Mouse (Mus musculus) CH12.LX (cell line): ENCODE results near the gene Sept9. TPM values are rescaled to one million over a fixed set of nuclear protein-coding genes. Genes with fewer than 3 reads are reported as not detected.

ENCODE experiments used
- DNase-seq: peaks from one replicate; pipeline ENCODE4 v3.0.0-alpha.2; 2013; ENCODE audit errors: extremely low read depth
- H3K27ac ChIP-seq: 2 replicates; pipeline ENCODE4 v1.5.1; 2012; ENCODE audit warnings: low read depth, mild to moderate bottlenecking, control low read depth, moderate library complexity; ENCODE audit not compliant: insufficient read depth
- H3K27me3 ChIP-seq: replicated peaks from 2 replicates; pipeline ENCODE3; 2012; ENCODE audit warnings: inconsistent platforms
- H3K36me3 ChIP-seq, 2 experiments: replicated peaks in 1 of 2; 2 replicates each; pipeline versions ENCODE3 to v1.6.1; 2012; ENCODE audit warnings: inconsistent platforms in 1 of 2, low read length in 1 of 2, mild to moderate bottlenecking in 1 of 2, mixed read lengths in 1 of 2, moderate library complexity in 1 of 2; ENCODE audit not compliant: control insufficient read depth in 1 of 2, insufficient read depth in 1 of 2
- H3K4me1 ChIP-seq, 2 experiments: 2 replicates each; pipeline ENCODE4 v1.6.1; 2012; ENCODE audit warnings: inconsistent platforms in 1 of 2, moderate library complexity in 1 of 2; ENCODE audit not compliant: insufficient read depth in 2 of 2, control insufficient read depth in 1 of 2
- H3K4me2 ChIP-seq: 2 replicates; pipeline ENCODE4 v1.6.1; 2012; ENCODE audit warnings: low read depth, mild to moderate bottlenecking, control low read depth; ENCODE audit not compliant: poor library complexity, insufficient read depth, severe bottlenecking
- H3K4me3 ChIP-seq, 3 experiments: fragments of 150-350 bp in 1 of 3; sonication (generic) in 1 of 3; replicated peaks in 1 of 3; 2 replicates each; pipeline versions ENCODE3 to v1.5.1; 2011 to 2012; ENCODE audit warnings: low read depth in 2 of 3, low read length in 2 of 3, mild to moderate bottlenecking in 2 of 3, moderate library complexity in 2 of 3, control low read depth in 1 of 3, improper control_type of control experiment in 1 of 3, inconsistent platforms in 1 of 3, mixed read lengths in 1 of 3; ENCODE audit not compliant: poor library complexity in 1 of 3
- H3K79me2 ChIP-seq: replicated peaks from 2 replicates; pipeline ENCODE4 v1.6.1; 2012; ENCODE audit warnings: mild to moderate bottlenecking, moderate library complexity; ENCODE audit not compliant: control insufficient read depth, poor library complexity, insufficient read depth, severe bottlenecking; ENCODE audit errors: extremely low read depth
- H3K9ac ChIP-seq: 2 replicates; pipeline ENCODE4 v1.6.1; 2012; ENCODE audit warnings: low read depth, mild to moderate bottlenecking, control low read depth, moderate library complexity; ENCODE audit not compliant: insufficient read depth
- H3K9me3 ChIP-seq: replicated peaks from 2 replicates; pipeline ENCODE3; 2012; ENCODE audit warnings: low read length, inconsistent platforms, mixed read lengths
- CHD1 ChIP-seq: IDR thresholded peaks from 2 replicates; pipeline ENCODE4 v1.6.1; 2012; ENCODE audit warnings: low read depth, low read length, improper control_type of control experiment, inconsistent platforms
- CHD2 ChIP-seq: IDR thresholded peaks from 2 replicates; pipeline ENCODE4 v1.6.1; 2011; ENCODE audit warnings: low read length, improper control_type of control experiment
- CTCF ChIP-seq, 2 experiments: IDR thresholded peaks in 1 of 2; conservative IDR thresholded peaks in 1 of 2; 2 replicates each; pipeline ENCODE4 v1.5.1; 2011 to 2012; ENCODE audit warnings: low read depth in 2 of 2, low read length in 2 of 2, improper control_type of control experiment in 1 of 2, inconsistent platforms in 1 of 2, mild to moderate bottlenecking in 1 of 2, moderate library complexity in 1 of 2
- E2F4 ChIP-seq: IDR thresholded peaks from 2 replicates; pipeline ENCODE4 v1.6.1; 2011; ENCODE audit warnings: low read depth, low read length, improper control_type of control experiment; ENCODE audit not compliant: insufficient replicate concordance
- ELF1 ChIP-seq: IDR thresholded peaks from 2 replicates; pipeline ENCODE4 v1.6.1; 2014; ENCODE audit warnings: low read depth, mild to moderate bottlenecking, inconsistent platforms, low read length, improper control_type of control experiment
- EP300 ChIP-seq: IDR thresholded peaks from 2 replicates; pipeline ENCODE4 v1.6.1; 2011; ENCODE audit warnings: low read length, improper control_type of control experiment
- ETS1 ChIP-seq: conservative IDR thresholded peaks from 2 replicates; pipeline ENCODE4 v1.6.1; 2012; ENCODE audit warnings: low read depth, mild to moderate bottlenecking, inconsistent platforms, low read length, improper control_type of control experiment, moderate library complexity
- HCFC1 ChIP-seq: IDR thresholded peaks from 2 replicates; pipeline ENCODE4 v1.6.1; 2012; ENCODE audit warnings: low read depth, mild to moderate bottlenecking, inconsistent platforms, low read length, improper control_type of control experiment
- IRF4 ChIP-seq: IDR thresholded peaks from 2 replicates; pipeline ENCODE4 v1.6.1; 2014; ENCODE audit warnings: low read depth, mild to moderate bottlenecking, inconsistent platforms, low read length, improper control_type of control experiment
- JUND ChIP-seq: conservative IDR thresholded peaks from 2 replicates; pipeline ENCODE4 v1.6.1; 2011; ENCODE audit warnings: low read depth, low read length, improper control_type of control experiment
- KAT2A ChIP-seq: IDR thresholded peaks from 2 replicates; pipeline ENCODE4 v1.6.1; 2012; ENCODE audit warnings: low read length, improper control_type of control experiment, inconsistent platforms; ENCODE audit not compliant: insufficient replicate concordance
- MAFK ChIP-seq: IDR thresholded peaks from 2 replicates; pipeline ENCODE4 v1.6.1; 2011; ENCODE audit warnings: low read length, improper control_type of control experiment; ENCODE audit not compliant: insufficient replicate concordance
- MAX ChIP-seq: IDR thresholded peaks from 2 replicates; pipeline ENCODE4 v1.6.1; 2011; ENCODE audit warnings: low read length, improper control_type of control experiment
- MAZ ChIP-seq: IDR thresholded peaks from 2 replicates; pipeline ENCODE4 v1.6.1; 2012; ENCODE audit warnings: low read depth, mild to moderate bottlenecking, inconsistent platforms, low read length, improper control_type of control experiment, moderate library complexity
- MYC ChIP-seq: IDR thresholded peaks from 2 replicates; pipeline ENCODE4 v1.6.1; 2011; ENCODE audit warnings: low read depth, mild to moderate bottlenecking, improper control_type of control experiment, low read length
- NELFE ChIP-seq: IDR thresholded peaks from 2 replicates; pipeline ENCODE4 v1.6.1; 2011; ENCODE audit warnings: low read depth, low read length, improper control_type of control experiment
- PAX5 ChIP-seq: IDR thresholded peaks from 2 replicates; pipeline ENCODE4 v1.6.1; 2012; ENCODE audit warnings: low read length, inconsistent platforms, mixed read lengths
- POLR2A ChIP-seq: IDR thresholded peaks from 2 replicates; pipeline ENCODE4 v1.6.1; 2011; ENCODE audit warnings: low read depth, mild to moderate bottlenecking, improper control_type of control experiment, low read length
- RAD21 ChIP-seq: IDR thresholded peaks from 2 replicates; pipeline ENCODE4 v1.6.1; 2011; ENCODE audit warnings: low read depth, mild to moderate bottlenecking, low read length, improper control_type of control experiment, moderate library complexity
- RCOR1 ChIP-seq: conservative IDR thresholded peaks from 2 replicates; pipeline ENCODE4 v1.6.1; 2012; ENCODE audit warnings: low read depth, mild to moderate bottlenecking, inconsistent platforms, low read length, improper control_type of control experiment
- SIN3A ChIP-seq: IDR thresholded peaks from 2 replicates; pipeline ENCODE4 v1.6.1; 2012; ENCODE audit warnings: low read length, improper control_type of control experiment, inconsistent platforms
- SMC3 ChIP-seq: IDR thresholded peaks from 2 replicates; pipeline ENCODE4 v1.6.1; 2011; ENCODE audit warnings: low read depth, low read length, improper control_type of control experiment
- TBP ChIP-seq: conservative IDR thresholded peaks from 2 replicates; pipeline ENCODE4 v1.6.1; 2011; ENCODE audit warnings: low read depth, low read length, improper control_type of control experiment
- USF1 ChIP-seq: IDR thresholded peaks from 2 replicates; pipeline ENCODE4 v1.6.1; 2014; ENCODE audit warnings: low read depth, mild to moderate bottlenecking, inconsistent platforms, low read length, improper control_type of control experiment
- ZC3H11A ChIP-seq: IDR thresholded peaks from 2 replicates; pipeline ENCODE4 v1.6.1; 2012; ENCODE audit warnings: low read depth, mild to moderate bottlenecking, inconsistent platforms, low read length, improper control_type of control experiment
- ZKSCAN1 ChIP-seq: IDR thresholded peaks from 2 replicates; pipeline ENCODE4 v1.6.1; 2012; ENCODE audit warnings: low read depth, inconsistent platforms, low read length, improper control_type of control experiment, borderline replicate concordance
- ZMIZ1 ChIP-seq: IDR thresholded peaks from 2 replicates; pipeline ENCODE4 v1.6.1; 2012; ENCODE audit warnings: low read depth, mild to moderate bottlenecking, inconsistent platforms, low read length, improper control_type of control experiment
- ZNF384 ChIP-seq: IDR thresholded peaks from 2 replicates; pipeline ENCODE4 v1.6.1; 2012; ENCODE audit warnings: low read depth, low read length, improper control_type of control experiment, inconsistent platforms
- dilution Hi-C: fragments of 300-500 bp; cut with MboI; formaldehyde crosslinking; loops from 2 replicates; pipeline ENCODE4 v1.14.3; 2020; ENCODE audit warnings: low sequenced_read_pairs; ENCODE audit not compliant: extremely low pct_unique_long_range_greater_than_20kb, extremely low pct_ligation_motif_present
- in situ Hi-C: fragments of 300-500 bp; cut with MboI; formaldehyde crosslinking; loops from 3 replicates; pipeline ENCODE4 v1.14.3; 2019; ENCODE audit warnings: low sequenced_read_pairs, low pct_ligation_motif_present, low pct_unique_long_range_greater_than_20kb, mixed read lengths
- polyA plus RNA-seq: library from polyadenylated mRNA; unstranded; fragments of >175 nt; gene quantifications from 2 replicates; pipeline ENCODE4 v1.2.1, GENCODE M21; 2012; ENCODE audit warnings: low read depth; ENCODE audit not compliant: insufficient read length
- total RNA-seq, 2 experiments: library from RNA; depleted of rRNA; stranded (reverse); fragments of 300-350 nt in 1 of 2; fragments of >200 nt in 1 of 2; gene quantifications; 2 replicates each; pipeline ENCODE4 v1.2.3; 2012 to 2014

Sept9 gene
- total and polyA plus RNA-seq, 3 experiments, result 47.6 to 128 (median 110) TPM

GRCm38 (mm10) chr11:117309918-117310287 is 110.4 kb downstream of the Sept9 start (continued):
- TF ChIP-seq ETS1 (peak; percentile 49; the same call in 1 of the 2 replicates), IRF4 (peak; percentile 81), HCFC1 (no peak; the same call in 1 of the 2 replicates), SIN3A (peak; percentile 34), CTCF (conservative IDR thresholded peaks at IDR 0.05 in 1 of 2, IDR thresholded peaks at IDR 0.05 in 1 of 2; ENCODE audit: low read depth in 2 of 2, low read length in 2 of 2) (peak in 1 of 2 experiments; percentile 1; a peak in 1 of 4 replicates)

GRCm38 (mm10) chr11:117310341-117311107 is 111.1 kb downstream of the Sept9 start:
- no peaks in the 10 kb centered on the region for H3K9me3 ChIP-seq
- no peak for DNase-seq
- TF ChIP-seq NELFE (peak; percentile 50), PAX5 (no peak), RAD21 (no peak), CHD1 (0 out of 2 replicates have a peak, but pooled peaks have one; percentile 64)
- TF ChIP-seq, all 38 proteins: peak for 2
- Histone ChIP-seq H3K4me2 (peak overlapping the region; percentile 67), H3K79me2 (peaks cover 20% of the 10 kb centered on the region), H3K9ac (peak overlapping the region; percentile 51), H3K36me3 (peaks cover 3 to 36% of the 10 kb centered on the region in 2 experiments), H3K27ac (peak overlapping the region; percentile 98), H3K4me1 (peaks cover 85 to 97% of the 10 kb centered on the region in 2 experiments), H3K27me3 (no peaks in the 10 kb centered on the region), H3K4me3 (peak overlapping the region in 1 of 3 experiments; percentile 42)
- dilution Hi-C loops (no loop called here), in situ Hi-C loops (loop anchor here (5.0 kb wide), 2 partner anchors 47 to 63 kb away; no protein-coding TSS in a partner anchor)

- peak overlapping the region; percentile 98 for H3K27ac ChIP-seq
- H3K9me3 ChIP-seq, result no peaks in the 10 kb centered on the region
- peaks cover 3 to 38% of the 10 kb centered on the region in 2 experiments for H3K36me3 ChIP-seq
- peak overlapping the region; percentile 18 to 27 (median 19) for H3K4me3 ChIP-seq
- dilution Hi-C loops, result no loop called here
- no peaks in the 10 kb centered on the region for H3K27me3 ChIP-seq
- H3K79me2 ChIP-seq, result peaks cover 20% of the 10 kb centered on the region
- peaks cover 79 to 93% of the 10 kb centered on the region in 2 experiments for H3K4me1 ChIP-seq
- peak overlapping the region; percentile 67 for H3K4me2 ChIP-seq
- H3K9ac ChIP-seq, result peak overlapping the region; percentile 62
- in situ Hi-C loops, result loop anchor here (5.0 kb wide), 2 partner anchors 46 to 64 kb away; no protein-coding TSS in a partner anchor
- peak; percentile 95 for DNase-seq
- TF ChIP-seq SMC3, result peak; percentile 34
- TF ChIP-seq ZNF384, result peak; percentile 99
- TF ChIP-seq MAFK, result peak; percentile 67; the same call in 1 of the 2 replicates
- no peak for TF ChIP-seq E2F4
- peak; percentile 99 for TF ChIP-seq EP300
- peak; percentile 52 for TF ChIP-seq HCFC1
- TF ChIP-seq CHD1, result 0 out of 2 replicates have a peak, but pooled peaks have one; percentile 66
- TF ChIP-seq TBP, result peak; percentile 53; the same call in 1 of the 2 replicates
- peak; percentile 88 for TF ChIP-seq MAX
- TF ChIP-seq ZMIZ1, result peak; percentile 57; the same call in 1 of the 2 replicates
- no peak for TF ChIP-seq KAT2A
- peak; percentile 99 for TF ChIP-seq JUND
- no peak for TF ChIP-seq PAX5
- peak; percentile 100 for TF ChIP-seq ETS1
- peak; percentile 58 for TF ChIP-seq POLR2A
- no peak; the same call in 1 of the 2 replicates for TF ChIP-seq ZKSCAN1
- peak; percentile 45 for TF ChIP-seq ELF1
- peak; percentile 99 for TF ChIP-seq MAZ
- TF ChIP-seq ZC3H11A, result no peak
- peak; percentile 98 for TF ChIP-seq CHD2
- peak; percentile 97 for TF ChIP-seq MYC
- no peak for TF ChIP-seq USF1
- TF ChIP-seq RCOR1, result peak; percentile 95
Observed at GRCm38 (mm10) chr11:117311127-117311800, 111.8 kb downstream of the Sept9 start.
